Mouse (Mus musculus) cerebellum, postnatal 25 days (tissue): ENCODE results near the gene Epb41l3.

Experiments used
- DNase-seq, 2 experiments: peaks; one replicate each; pipeline ENCODE4 v3.0.0; 2021; ENCODE audit warnings: mixed read lengths in 2 of 2

The Epb41l3 gene

GRCm38 (mm10) chr17:69256441-69256840, 181.0 kb downstream of the Epb41l3 start:
- peak; percentile 27 to 62 for DNase-seq

GRCm38 (mm10) chr17:69263810-69264565, 188.5 kb downstream of the Epb41l3 start:
- no peak for DNase-seq

GRCm38 (mm10) chr17:69265171-69265570, 189.7 kb downstream of the Epb41l3 start:
- DNase-seq, result no peak

- DNase-seq, result peak; percentile 54 to 57
Measured at GRCm38 (mm10) chr17:69265759-69266463, 190.4 kb downstream of the Epb41l3 start.

GRCm38 (mm10) chr17:69266936-69267335, 191.5 kb downstream of the Epb41l3 start:
- DNase-seq, result peak in 1 of 2 experiments; percentile 22

- DNase-seq, result peak; percentile 80 to 84
Measured at GRCm38 (mm10) chr17:69267526-69267925, 192.0 kb downstream of the Epb41l3 start.

GRCm38 (mm10) chr17:69277362-69277761, 201.9 kb downstream of the Epb41l3 start:
- peak in 1 of 2 experiments; percentile 22 for DNase-seq

GRCm38 (mm10) chr17:69284511-69284910, 209.0 kb downstream of the Epb41l3 start:
- DNase-seq, result no peak

- DNase-seq, result no peak
Measured at GRCm38 (mm10) chr17:69288130-69288529, 212.6 kb downstream of the Epb41l3 start.

GRCm38 (mm10) chr17:69290272-69290671, 214.8 kb downstream of the Epb41l3 start:
- no peak for DNase-seq

- no peak for DNase-seq
Measured at GRCm38 (mm10) chr17:69301552-69301951, 226.1 kb downstream of the Epb41l3 start.

- peak in 1 of 2 experiments; percentile 26 for DNase-seq
Measured at GRCm38 (mm10) chr17:69303579-69304274, 228.2 kb downstream of the Epb41l3 start.

- no peak for DNase-seq
Measured at GRCm38 (mm10) chr17:69307636-69308035, 232.2 kb downstream of the Epb41l3 start.

GRCm38 (mm10) chr17:69309872-69310271, 234.4 kb downstream of the Epb41l3 start:
- DNase-seq, result no peak

- DNase-seq, result no peak
Measured at GRCm38 (mm10) chr17:69320496-69320895, 245.0 kb downstream of the Epb41l3 start.

GRCm38 (mm10) chr17:69322721-69323120, 247.2 kb downstream of the Epb41l3 start:
- DNase-seq, result no peak
